In genomic region chr14:62555840-62556810, GRCm38 (mm10) we compare ENCODE assay signal across 8 mouse cellular contexts. TPM values are rescaled to one million over a fixed set of nuclear protein-coding genes. Genes with fewer than 3 reads are reported as not detected.
DNase-seq lines count a peak whose midpoint lies in the region; ATAC-seq and TF ChIP-seq lines count a peak whose summit lies in the region.

No protein-coding gene starts in this region.

- H3K27ac ChIP-seq in cerebellum, adult 2 months (ENCODE audit: insufficient read depth, low read length), result no peak overlapping the region
- H3K27ac ChIP-seq in neural tube, embryonic 11.5 days (ENCODE audit: low read depth, low read length), result no peak overlapping the region
- H3K27ac ChIP-seq in heart, embryonic 16.5 days (ENCODE audit: low read length), result 0 out of 2 replicates have a peak overlapping the region, but pooled peaks have one; percentile 2
- peak overlapping the region; percentile 63 for H3K27ac ChIP-seq in liver, embryonic 13.5 days
- no peak overlapping the region for H3K27ac ChIP-seq in stomach, embryonic 16.5 days (ENCODE audit: low read length)

- ATAC-seq in neural tube, embryonic 11.5 days (ENCODE audit: insufficient read depth, low FRiP score, low TSS enrichment), result peak; percentile 84; the same call in 1 of the 2 replicates
- no peak for ATAC-seq in heart, embryonic 16.5 days (replicated peaks; ENCODE audit: extremely low read depth, insufficient read depth, low FRiP score)
- peak; percentile 42 for ATAC-seq in liver, embryonic 13.5 days (ENCODE audit: low read depth)
- peak; percentile 19 for ATAC-seq in stomach, embryonic 16.5 days (ENCODE audit: insufficient read depth, low FRiP score)

- no peaks in the 10 kb centered on the region for H3K27me3 ChIP-seq in cerebellum, adult 2 months (ENCODE audit: control insufficient read depth, insufficient read depth, low read length)
- H3K27me3 ChIP-seq in neural tube, embryonic 11.5 days (ENCODE audit: control insufficient read depth, insufficient read depth, low read length), result peaks cover 10% of the 10 kb centered on the region; the same call in 1 of the 2 replicates
- H3K27me3 ChIP-seq in heart, embryonic 16.5 days (ENCODE audit: control insufficient read depth, insufficient read depth, low read length), result peaks cover 6% of the 10 kb centered on the region; the same call in 1 of the 2 replicates
- H3K27me3 ChIP-seq in liver, embryonic 13.5 days, result peaks cover 36% of the 10 kb centered on the region
- 0 out of 2 replicates have a peak, but pooled peaks cover 5% of the 10 kb centered on the region for H3K27me3 ChIP-seq in stomach, embryonic 16.5 days (ENCODE audit: control insufficient read depth, insufficient read depth, low read length)

- DNase-seq in cerebellum, adult 2 months, result no peak
- no peak for DNase-seq in cerebellum, adult 11 months
- DNase-seq in neural tube, embryonic 11.5 days (ENCODE audit: low spot score), result no peak
- DNase-seq in neural tube, embryonic 10.5 days (ENCODE audit: extremely low spot score, low spot score), result no peak
- DNase-seq in liver, embryonic 13.5 days, result no peak
- no peak for DNase-seq in layer of hippocampus, adult 9-11 months

- peak overlapping the region; percentile 93 for H3K4me2 ChIP-seq in neural tube, embryonic 11.5 days (ENCODE audit: low read depth)
- H3K4me2 ChIP-seq in heart, embryonic 16.5 days (ENCODE audit: low read depth, low read length), result peak overlapping the region; percentile 98
- H3K4me2 ChIP-seq in liver, embryonic 13.5 days, result peak overlapping the region; percentile 82
- peak overlapping the region; percentile 92 for H3K4me2 ChIP-seq in stomach, embryonic 16.5 days (ENCODE audit: low read depth, low read length)

- 6% methylated on average over 38 of the region's 38 CpGs for WGBS in cerebellum, adult 2 months
- WGBS in neural tube, embryonic 11.5 days, result 11% methylated on average over 35 of the region's 38 CpGs
- 12% methylated on average over 37 of the region's 38 CpGs for WGBS in heart, embryonic 16.5 days
- 7% methylated on average over 38 of the region's 38 CpGs for WGBS in liver, embryonic 13.5 days (ENCODE audit: insufficient replicate concordance)
- 10% methylated on average over 38 of the region's 38 CpGs for WGBS in stomach, embryonic 16.5 days

- peaks cover 3% of the 10 kb centered on the region; the same call in 1 of the 2 replicates for H3K4me1 ChIP-seq in cerebellum, adult 2 months (ENCODE audit: control insufficient read depth, insufficient read depth, low read length)
- 0 out of 2 replicates have a peak, but pooled peaks cover 6% of the 10 kb centered on the region for H3K4me1 ChIP-seq in neural tube, embryonic 11.5 days (ENCODE audit: control insufficient read depth, insufficient read depth, low read length)
- H3K4me1 ChIP-seq in heart, embryonic 16.5 days (ENCODE audit: control insufficient read depth, insufficient read depth, low read length), result peaks cover 10% of the 10 kb centered on the region; the same call in 1 of the 2 replicates
- peaks cover 22% of the 10 kb centered on the region for H3K4me1 ChIP-seq in liver, embryonic 13.5 days (replicated peaks)
- H3K4me1 ChIP-seq in stomach, embryonic 16.5 days (ENCODE audit: control insufficient read depth, insufficient read depth, low read length), result peaks cover 8% of the 10 kb centered on the region; the same call in 1 of the 2 replicates

- H3K9me3 ChIP-seq in neural tube, embryonic 11.5 days (ENCODE audit: control insufficient read depth, low read length), result no peaks in the 10 kb centered on the region
- H3K9me3 ChIP-seq in heart, embryonic 16.5 days (replicated peaks; ENCODE audit: control insufficient read depth, low read length), result no peaks in the 10 kb centered on the region
- H3K9me3 ChIP-seq in liver, embryonic 13.5 days (replicated peaks), result no peaks in the 10 kb centered on the region
- no peaks in the 10 kb centered on the region for H3K9me3 ChIP-seq in stomach, embryonic 16.5 days (replicated peaks; ENCODE audit: control insufficient read depth, low read length)

- H3K36me3 ChIP-seq in neural tube, embryonic 11.5 days (ENCODE audit: control insufficient read depth, insufficient read depth, low read length), result no peaks in the 10 kb centered on the region
- H3K36me3 ChIP-seq in heart, embryonic 16.5 days (ENCODE audit: control insufficient read depth, insufficient read depth), result no peaks in the 10 kb centered on the region
- H3K36me3 ChIP-seq in liver, embryonic 13.5 days, result no peaks in the 10 kb centered on the region
- no peaks in the 10 kb centered on the region for H3K36me3 ChIP-seq in stomach, embryonic 16.5 days (ENCODE audit: control insufficient read depth, insufficient read depth, low read length)

- TF ChIP-seq CTCF in cerebellum, adult 2 months (IDR thresholded peaks at IDR 0.05; ENCODE audit: borderline replicate concordance, insufficient read depth, low read depth, low read length), result no peak

- peak overlapping the region; percentile 62 for H3K4me3 ChIP-seq in cerebellum, adult 2 months (replicated peaks; ENCODE audit: insufficient read depth, low read depth, low read length)
- H3K4me3 ChIP-seq in neural tube, embryonic 11.5 days (ENCODE audit: low read depth, low read length), result peak overlapping the region; percentile 53
- H3K4me3 ChIP-seq in heart, embryonic 16.5 days (ENCODE audit: low read length), result peak overlapping the region; percentile 66
- peak overlapping the region; percentile 65 for H3K4me3 ChIP-seq in liver, embryonic 13.5 days (replicated peaks)
- H3K4me3 ChIP-seq in stomach, embryonic 16.5 days (replicated peaks; ENCODE audit: low read length), result peak overlapping the region; percentile 66

- no peak for TF ChIP-seq POLR2A in cerebellum, adult 2 months (IDR thresholded peaks at IDR 0.05; ENCODE audit: borderline replicate concordance, insufficient read depth, low read length)

- H3K9ac ChIP-seq in neural tube, embryonic 11.5 days (ENCODE audit: low read length), result peak overlapping the region; percentile 77
- peak overlapping the region; percentile 81 for H3K9ac ChIP-seq in heart, embryonic 16.5 days (ENCODE audit: low read length)
- H3K9ac ChIP-seq in liver, embryonic 13.5 days, result peak overlapping the region; percentile 70
- peak overlapping the region; percentile 79 for H3K9ac ChIP-seq in stomach, embryonic 16.5 days (ENCODE audit: low read length)

RNA-seq across cellular contexts. Expression of gene Fam124a, which starts 0.6 kb away (rescaled TPM):
- polyA plus RNA-seq in cerebellum, adult 2 months (2012; rRNA removed), result 12.3 and 13.5 TPM in 2 replicates
- 4.5 and 4.6 TPM in 2 replicates for polyA plus RNA-seq in neural tube, embryonic 11.5 days (2014; fragmentation: Nextera tagmentation; extraction: Ambion mirVana)
- 3.6 and 4.0 TPM in 2 replicates for polyA plus RNA-seq in heart, embryonic 16.5 days (2015; fragmentation: Nextera tagmentation; extraction: Ambion mirVana)
- 3.4 TPM in 2 replicates for polyA plus RNA-seq in liver, embryonic 13.5 days (2015; fragmentation: Nextera tagmentation; extraction: Ambion mirVana)
- 3.7 and 4.7 TPM in 2 replicates for polyA plus RNA-seq in stomach, embryonic 16.5 days (2015; fragmentation: Nextera tagmentation; extraction: Ambion mirVana)

RNA-seq across cellular contexts. Expression of gene Gm4131, which starts 10.6 kb away (rescaled TPM):
- 0.14 TPM in 1 of 2 replicates, not detected in the other for polyA plus RNA-seq in cerebellum, adult 2 months (2012; rRNA removed)
- polyA plus RNA-seq in neural tube, embryonic 11.5 days (2014; fragmentation: Nextera tagmentation; extraction: Ambion mirVana), result not detected in 2 replicates
- 0.17 TPM in 1 of 2 replicates, not detected in the other for polyA plus RNA-seq in heart, embryonic 16.5 days (2015; fragmentation: Nextera tagmentation; extraction: Ambion mirVana)
- polyA plus RNA-seq in liver, embryonic 13.5 days (2015; fragmentation: Nextera tagmentation; extraction: Ambion mirVana), result not detected in 2 replicates
- not detected in 2 replicates for polyA plus RNA-seq in stomach, embryonic 16.5 days (2015; fragmentation: Nextera tagmentation; extraction: Ambion mirVana)

Comparison
In these comparisons a context has a peak if more than half of its experiments do, and no peak if none do; other contexts are left out.
1. H3K27ac ChIP-seq: peak in heart, embryonic 16.5 days (single experiment) and liver, embryonic 13.5 days (single experiment); none in cerebellum, adult 2 months (single experiment), neural tube, embryonic 11.5 days (single experiment) and stomach, embryonic 16.5 days (single experiment).
2. Peak in every context shown above with its lines, with median percentiles within 50 percentile points of each other: H3K4me3 ChIP-seq, H3K4me2 ChIP-seq and H3K9ac ChIP-seq.